Mouse (Mus musculus): ENCODE results near the gene Mmachc.
"Not testable (repeated sequence)": the region's sequence is repeated elsewhere in the genome, so short reads cannot be mapped to it uniquely, and the experiment has no call there.

Gene Mmachc

GRCm38 (mm10) chr4:116692146-116692545 is 16.1 kb downstream of the Mmachc start:
- no peak for DNase-seq (ENCODE audit: low read depth, low spot score)

GRCm38 (mm10) chr4:116689309-116689876 is 18.8 kb downstream of the Mmachc start:
- DNase-seq (ENCODE audit: low read depth, low spot score), result no peak

GRCm38 (mm10) chr4:116687041-116687440 is 21.2 kb downstream of the Mmachc start:
- DNase-seq (ENCODE audit: low read depth, low spot score), result no peak

- peak; percentile 73 for DNase-seq (ENCODE audit: low read depth, low spot score)
Measured at GRCm38 (mm10) chr4:116685402-116686061, 22.7 kb downstream of the Mmachc start, which contains the start of gene Prdx1. Gene Prdx1, plus strand, starts transcription at chr4:116685544.

- no peak for DNase-seq (ENCODE audit: low read depth, low spot score)
Measured at GRCm38 (mm10) chr4:116684665-116685064, 23.5 kb downstream of the Mmachc start.

- no peak for DNase-seq (ENCODE audit: low read depth, low spot score)
Measured at GRCm38 (mm10) chr4:116683957-116684356, 24.2 kb downstream of the Mmachc start.

- not testable (repeated sequence) for DNase-seq (ENCODE audit: low read depth, low spot score)
Measured at GRCm38 (mm10) chr4:116680521-116680920, 27.7 kb downstream of the Mmachc start.

- no peak for DNase-seq (ENCODE audit: low read depth, low spot score)
Measured at GRCm38 (mm10) chr4:116679141-116679540, 29.1 kb downstream of the Mmachc start.

- DNase-seq (ENCODE audit: low read depth, low spot score), result no peak
Measured at GRCm38 (mm10) chr4:116677808-116678207, 30.4 kb downstream of the Mmachc start.

- no peak for DNase-seq (ENCODE audit: low read depth, low spot score)
Measured at GRCm38 (mm10) chr4:116676027-116676426, 32.2 kb downstream of the Mmachc start.

GRCm38 (mm10) chr4:116674761-116675160 is 33.4 kb downstream of the Mmachc start:
- not testable (repeated sequence) for DNase-seq (ENCODE audit: low read depth, low spot score)

- DNase-seq (ENCODE audit: low read depth, low spot score), result no peak
Measured at GRCm38 (mm10) chr4:116672785-116673184, 35.4 kb downstream of the Mmachc start.

- DNase-seq (ENCODE audit: low read depth, low spot score), result no peak
Measured at GRCm38 (mm10) chr4:116669291-116669690, 38.9 kb downstream of the Mmachc start.

- DNase-seq (ENCODE audit: low read depth, low spot score), result no peak
Measured at GRCm38 (mm10) chr4:116668145-116668544, 40.1 kb downstream of the Mmachc start.

- no peak for DNase-seq (ENCODE audit: low read depth, low spot score)
Measured at GRCm38 (mm10) chr4:116666625-116667024, 41.6 kb downstream of the Mmachc start.

- DNase-seq (ENCODE audit: low read depth, low spot score), result no peak
Measured at GRCm38 (mm10) chr4:116661998-116662397, 46.2 kb downstream of the Mmachc start.

- DNase-seq (ENCODE audit: low read depth, low spot score), result no peak
Measured at GRCm38 (mm10) chr4:116660829-116661228, 47.4 kb downstream of the Mmachc start.

GRCm38 (mm10) chr4:116659916-116660315 is 48.3 kb downstream of the Mmachc start:
- DNase-seq (ENCODE audit: low read depth, low spot score), result not testable (repeated sequence)

GRCm38 (mm10) chr4:116659474-116659873 is 48.7 kb downstream of the Mmachc start:
- no peak for DNase-seq (ENCODE audit: low read depth, low spot score)

GRCm38 (mm10) chr4:116657971-116658370 is 50.2 kb downstream of the Mmachc start:
- DNase-seq (ENCODE audit: low read depth, low spot score), result no peak

- DNase-seq (ENCODE audit: low read depth, low spot score), result no peak
Measured at GRCm38 (mm10) chr4:116655658-116656057, 52.5 kb downstream of the Mmachc start.

GRCm38 (mm10) chr4:116655100-116655499 is 53.1 kb downstream of the Mmachc start:
- DNase-seq (ENCODE audit: low read depth, low spot score), result no peak

- no peak for DNase-seq (ENCODE audit: low read depth, low spot score)
Measured at GRCm38 (mm10) chr4:116653228-116653627, 55.0 kb downstream of the Mmachc start.
